Mouse (Mus musculus) megakaryocyte, embryonic 14.5 days (primary cell): Measurements from ENCODE around the gene 4930438A08Rik.

Source experiments
- FLI1 ChIP-seq: IDR thresholded peaks from 2 replicates; pipeline ENCODE4 v1.6.1; 2012; ENCODE audit warnings: low read length, inconsistent platforms, mixed read lengths
- GATA1 ChIP-seq: IDR thresholded peaks from 3 replicates; pipeline ENCODE4 v1.6.1; 2012; ENCODE audit warnings: mixed read lengths, low read length, inconsistent platforms, borderline replicate concordance

GRCm38 (mm10) chr11:58235152-58235551 is 39.4 kb upstream of the 4930438A08Rik start:
- TF ChIP-seq GATA1 (no peak), FLI1 (no peak)
